Mouse (Mus musculus) mouse embryonic stem cell (cell line): ENCODE data around the gene Hibch.
"Not testable (repeated sequence)": the region's sequence is repeated elsewhere in the genome, so short reads cannot be mapped to it uniquely, and the experiment has no call there.

ENCODE experiments used
- in situ Hi-C, 2 experiments: fragments of 300-500 bp; cut with MboI; formaldehyde crosslinking; loops; 1 replicate in 1 of 2; 3 replicates in 1 of 2; pipeline ENCODE4 v1.14.3; 2019 to 2020; ENCODE audit warnings: low sequenced_read_pairs in 2 of 2, low pct_unique_long_range_greater_than_20kb in 1 of 2, mixed read lengths in 1 of 2; ENCODE audit not compliant: unreplicated experiment in 1 of 2

Gene Hibch

GRCm38 (mm10) chr1:52844782-52845665 is at the start of gene Hibch:
Gene Hibch, plus strand, starts transcription at chr1:52844929.
- in situ Hi-C loops, result no loop called here

- in situ Hi-C loops, result no loop called here
Observed at GRCm38 (mm10) chr1:52795927-52796326, 48.8 kb upstream of the Hibch start.

GRCm38 (mm10) chr1:52799056-52799726 is 45.5 kb upstream of the Hibch start:
- in situ Hi-C loops, result no loop called here

GRCm38 (mm10) chr1:52799772-52800171 is 45.0 kb upstream of the Hibch start:
- in situ Hi-C loops, result no loop called here

- in situ Hi-C loops, result no loop called here
Observed at GRCm38 (mm10) chr1:52800340-52800740, 44.4 kb upstream of the Hibch start.

GRCm38 (mm10) chr1:52801651-52802050 is 43.1 kb upstream of the Hibch start:
- in situ Hi-C loops, result no loop called here

GRCm38 (mm10) chr1:52802406-52802975 is 42.2 kb upstream of the Hibch start:
- in situ Hi-C loops, result no loop called here

GRCm38 (mm10) chr1:52805041-52805440 is 39.7 kb upstream of the Hibch start:
- in situ Hi-C loops, result no loop called here

- in situ Hi-C loops, result no loop called here
Observed at GRCm38 (mm10) chr1:52808456-52808855, 36.3 kb upstream of the Hibch start.

- in situ Hi-C loops, result no loop called here
Observed at GRCm38 (mm10) chr1:52816232-52816891, 28.4 kb upstream of the Hibch start.

GRCm38 (mm10) chr1:52816910-52817812 is 27.6 kb upstream of the Hibch start, which contains the start of gene Inpp1:
Gene Inpp1, minus strand, starts transcription at chr1:52817688.
- in situ Hi-C loops, result no loop called here

- in situ Hi-C loops, result no loop called here
Observed at GRCm38 (mm10) chr1:52817813-52818147, 26.9 kb upstream of the Hibch start.

- in situ Hi-C loops, result no loop called here
Observed at GRCm38 (mm10) chr1:52839099-52839498, 5.6 kb upstream of the Hibch start.

GRCm38 (mm10) chr1:52844354-52844753 is 375 bp upstream of the Hibch start:
- in situ Hi-C loops, result no loop called here

- in situ Hi-C loops, result no loop called here
Observed at GRCm38 (mm10) chr1:52846556-52846955, 1.8 kb downstream of the Hibch start.

GRCm38 (mm10) chr1:52849422-52849821 is 4.7 kb downstream of the Hibch start:
- in situ Hi-C loops, result no loop called here

GRCm38 (mm10) chr1:52854029-52854428 is 9.3 kb downstream of the Hibch start:
- in situ Hi-C loops, result not testable (repeated sequence)
